Mouse (Mus musculus) kidney, postnatal 0 days (tissue): ENCODE data around the gene Serinc5. TPM values are rescaled to one million over a fixed set of nuclear protein-coding genes. Genes with fewer than 3 reads are reported as not detected.

Experiments used
- ATAC-seq: fragments of 200-750 bp; cut with Nextera tagmentation; replicated peaks from 2 replicates; pipeline ENCODE4 v1.8.0; 2017; ENCODE audit warnings: low read depth, moderate number of reproducible peaks, moderate TSS enrichment, moderate library complexity; ENCODE audit not compliant: low FRiP score
- DNase-seq: peaks from one replicate; pipeline ENCODE4 v3.0.0-alpha.2; 2016; ENCODE audit warnings: low spot score
- H3K27ac ChIP-seq: fragments of 300-500 bp; sonication (generic); 2 replicates; pipeline ENCODE4 v1.5.1; 2014; ENCODE audit warnings: mild to moderate bottlenecking
- H3K27me3 ChIP-seq: fragments of 300-500 bp; sonication (generic); 2 replicates; pipeline ENCODE4 v1.6.1; 2014; ENCODE audit warnings: low read length, mixed read lengths; ENCODE audit not compliant: insufficient read depth
- H3K36me3 ChIP-seq: fragments of 300-500 bp; sonication (generic); 2 replicates; pipeline ENCODE4 v1.6.1; 2014; ENCODE audit warnings: low read length, mixed read lengths; ENCODE audit not compliant: insufficient read depth
- H3K4me1 ChIP-seq: fragments of 300-500 bp; sonication (generic); replicated peaks from 2 replicates; pipeline ENCODE4 v1.6.1; 2014; ENCODE audit warnings: antibody characterized with exemption, low read length, mixed read lengths; ENCODE audit not compliant: insufficient read depth
- H3K4me2 ChIP-seq: fragments of 300-500 bp; sonication (generic); 2 replicates; pipeline ENCODE4 v1.6.1; 2014; ENCODE audit warnings: mild to moderate bottlenecking, low read length, moderate library complexity, mixed read lengths
- H3K4me3 ChIP-seq: fragments of 300-500 bp; sonication (generic); replicated peaks from 2 replicates; pipeline ENCODE4 v1.5.1; 2014; ENCODE audit warnings: low read depth, low read length
- H3K9ac ChIP-seq: fragments of 300-500 bp; sonication (generic); 2 replicates; pipeline ENCODE4 v1.6.1; 2014; ENCODE audit warnings: low read depth, low read length
- H3K9me3 ChIP-seq: fragments of 300-500 bp; sonication (generic); replicated peaks from 2 replicates; pipeline ENCODE4 v1.6.1; 2016; ENCODE audit warnings: low read length, inconsistent platforms, mixed read lengths
- CTCF ChIP-seq: IDR thresholded peaks from 2 replicates; pipeline ENCODE4 v1.5.1; 2016; ENCODE audit warnings: antibody characterized with exemption, low read depth, mild to moderate bottlenecking, moderate library complexity
- WGBS: fragments of 180-500 bp; shearing (Covaris S2); extraction: QIAGEN DNeasy Blood & Tissue Kit; methylation state at CpG from one replicate; pipeline ENCODE4 v1.1.7; 2014; 5-methylcytosine and 5-hydroxymethylcytosine counted together
- polyA plus RNA-seq: library from polyadenylated mRNA; unstranded; fragments of >200 nt; fragmentation: Nextera tagmentation; extraction: Ambion mirVana; gene quantifications from 2 replicates; pipeline ENCODE4 v1.2.1, GENCODE M21; 2015

The Serinc5 gene
- polyA plus RNA-seq, 1 experiment from 2014 or later, result 14.8 TPM

DNA sequence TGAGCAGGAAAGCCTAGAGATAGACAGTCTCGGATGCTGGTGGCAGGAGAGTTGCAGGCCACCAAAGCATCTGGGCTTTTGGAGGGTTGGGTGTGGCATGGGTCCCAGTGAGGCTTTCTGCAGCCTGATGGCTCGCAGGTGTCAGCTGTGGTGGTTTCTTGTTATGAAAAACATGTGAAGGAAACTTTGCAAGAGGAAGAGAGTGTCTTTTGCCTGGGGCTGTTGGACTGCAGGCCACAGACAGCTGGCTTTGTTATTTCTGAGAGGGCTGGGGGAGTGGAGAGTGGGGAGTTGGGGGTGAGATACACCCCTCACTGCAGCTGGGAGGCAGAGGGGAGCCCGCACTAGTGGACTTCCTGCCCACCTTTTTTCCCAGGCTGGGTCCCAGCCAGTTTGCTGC, 127.9 kb downstream of the Serinc5 start:
- H3K36me3 ChIP-seq, result no peaks in the 10 kb centered on the region
- DNase-seq, result no peak
- no peaks in the 10 kb centered on the region for H3K4me1 ChIP-seq
- H3K9ac ChIP-seq, result no peak overlapping the region
- no peaks in the 10 kb centered on the region for H3K27me3 ChIP-seq
- TF ChIP-seq CTCF, result no peak
- 68% methylated on average over 3 of the region's 3 CpGs for WGBS
- no peak overlapping the region for H3K4me3 ChIP-seq
- H3K27ac ChIP-seq, result no peak overlapping the region
- no peaks in the 10 kb centered on the region for H3K9me3 ChIP-seq
- H3K4me2 ChIP-seq, result no peak overlapping the region
- no peak for ATAC-seq

DNA sequence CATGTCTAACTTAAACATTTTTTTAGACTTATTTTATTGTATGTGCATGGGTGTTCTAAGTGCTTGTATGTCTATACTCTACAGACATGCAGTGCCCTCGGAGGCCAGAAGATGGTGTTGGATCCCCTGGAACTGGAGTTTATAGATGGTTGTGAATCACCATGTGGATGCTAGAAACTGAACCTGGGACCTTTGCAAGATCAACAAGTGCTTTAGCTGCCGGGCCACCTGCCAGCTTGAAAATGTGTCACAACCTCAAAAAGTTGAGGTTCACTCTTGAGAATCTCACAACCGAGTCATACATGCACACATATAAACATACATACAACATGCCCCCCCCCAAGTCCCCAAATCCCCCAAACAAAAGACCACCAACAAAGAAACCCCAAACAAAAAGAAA, 129.0 kb downstream of the Serinc5 start:
- no peak overlapping the region for H3K9ac ChIP-seq

DNA sequence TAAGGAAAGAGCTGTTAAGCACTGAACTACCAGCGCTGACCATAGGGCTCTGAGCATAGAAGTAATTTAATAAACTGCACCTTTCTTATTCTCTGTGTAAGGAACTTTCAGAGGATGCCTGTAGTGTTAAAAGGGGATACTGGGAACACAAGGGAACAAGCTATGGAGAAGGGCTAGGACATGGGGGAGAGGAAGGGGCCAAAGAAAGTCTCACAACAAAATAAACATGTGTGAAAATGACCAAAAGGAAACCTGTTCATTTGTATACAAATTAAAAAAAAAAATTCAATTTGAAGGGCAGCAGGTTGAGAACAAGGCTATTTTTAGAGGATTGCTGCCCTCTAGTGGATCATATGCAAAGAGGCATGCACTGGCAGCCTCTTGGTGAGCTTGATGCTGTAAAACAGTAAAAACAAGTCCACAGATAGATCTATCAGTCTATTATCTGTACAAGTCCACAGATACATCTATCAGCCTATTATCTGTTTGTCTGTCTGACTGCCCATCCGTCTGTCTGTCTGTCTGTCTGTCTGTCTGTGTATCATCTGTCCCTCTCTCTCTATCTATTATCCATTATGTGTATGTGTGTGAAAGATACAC, 129.9 kb downstream of the Serinc5 start:
- H3K9me3 ChIP-seq, result no peaks in the 10 kb centered on the region
- no peaks in the 10 kb centered on the region for H3K27me3 ChIP-seq
- ATAC-seq, result no peak
- no peak overlapping the region for H3K27ac ChIP-seq
- 14% methylated on average over 2 of the region's 2 CpGs for WGBS
- H3K4me1 ChIP-seq, result no peaks in the 10 kb centered on the region
- DNase-seq, result peak; percentile 90
- H3K4me3 ChIP-seq, result no peak overlapping the region
- no peak overlapping the region for H3K4me2 ChIP-seq
- TF ChIP-seq CTCF, result peak; percentile 82
- no peaks in the 10 kb centered on the region for H3K36me3 ChIP-seq
- H3K9ac ChIP-seq, result no peak overlapping the region

More for the DNA sequence above, 129.0 kb downstream of the Serinc5 start:
- Histone ChIP-seq H3K27ac (no peak overlapping the region), H3K4me2 (no peak overlapping the region), H3K36me3 (no peaks in the 10 kb centered on the region), H3K4me1 (no peaks in the 10 kb centered on the region), H3K4me3 (no peak overlapping the region), H3K9me3 (no peaks in the 10 kb centered on the region), H3K27me3 (no peaks in the 10 kb centered on the region)
- DNase-seq (no peak), ATAC-seq (no peak)
- 88% methylated on average over 3 of the region's 3 CpGs for WGBS
- 0 out of 2 replicates have a peak, but pooled peaks have one; percentile 4 for TF ChIP-seq CTCF

DNA sequence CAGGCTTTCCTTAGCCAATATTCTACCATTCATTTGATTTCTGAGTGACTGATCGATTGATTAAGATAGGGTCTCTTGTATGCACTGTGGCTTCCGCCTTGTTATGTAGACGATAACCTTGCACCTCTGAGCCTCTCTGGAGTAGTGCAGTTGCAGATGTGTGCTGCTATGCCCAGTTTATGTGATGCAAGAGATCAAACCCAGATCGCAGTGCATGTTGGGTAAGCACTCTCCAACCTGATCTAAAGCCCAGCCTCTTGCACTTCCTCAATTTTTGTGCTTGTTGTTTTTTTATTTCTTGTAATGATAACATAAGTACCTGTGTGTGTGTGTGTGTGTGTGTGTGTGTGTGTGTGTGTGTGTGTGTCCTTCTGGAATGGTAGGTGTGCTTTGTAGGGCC, 132.0 kb downstream of the Serinc5 start:
- H3K9ac ChIP-seq, result no peak overlapping the region
- TF ChIP-seq CTCF, result no peak
- no peak overlapping the region for H3K4me2 ChIP-seq
- no peak overlapping the region for H3K4me3 ChIP-seq
- no peaks in the 10 kb centered on the region for H3K36me3 ChIP-seq
- H3K9me3 ChIP-seq, result no peaks in the 10 kb centered on the region
- DNase-seq (no peak), ATAC-seq (no peak)
- H3K27me3 ChIP-seq, result no peaks in the 10 kb centered on the region
- H3K4me1 ChIP-seq, result no peaks in the 10 kb centered on the region
- no peak overlapping the region for H3K27ac ChIP-seq
- WGBS, result 91% methylated on average over 4 of the region's 4 CpGs

DNA sequence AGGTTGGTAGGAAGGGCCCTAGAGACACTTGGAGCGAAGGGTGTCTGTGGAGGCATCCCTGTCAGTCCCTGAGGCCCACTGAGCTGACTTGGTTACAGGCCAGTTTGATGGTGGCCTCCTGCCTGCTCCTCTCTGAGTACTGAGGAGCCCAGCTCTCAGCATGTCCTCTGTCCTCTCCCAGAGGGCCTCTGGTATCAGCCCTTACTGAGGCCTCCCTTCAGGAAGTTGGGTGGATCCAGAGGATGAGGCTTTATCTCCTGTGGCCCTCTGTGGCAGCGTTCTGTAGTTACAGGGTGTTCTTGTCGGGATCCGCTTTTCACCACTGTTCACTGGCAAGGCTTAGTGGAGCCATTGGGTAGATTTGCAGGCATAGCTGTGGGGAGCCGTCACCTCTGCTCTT, 132.4 kb downstream of the Serinc5 start:
- Histone ChIP-seq H3K27me3 (no peaks in the 10 kb centered on the region), H3K27ac (no peak overlapping the region), H3K9me3 (no peaks in the 10 kb centered on the region), H3K4me1 (no peaks in the 10 kb centered on the region), H3K9ac (no peak overlapping the region), H3K4me3 (no peak overlapping the region), H3K4me2 (no peak overlapping the region), H3K36me3 (no peaks in the 10 kb centered on the region)
- no peak; the same call in 1 of the 2 replicates for ATAC-seq
- DNase-seq, result no peak
- TF ChIP-seq CTCF, result no peak
- 81% methylated on average over 5 of the region's 5 CpGs for WGBS

DNA sequence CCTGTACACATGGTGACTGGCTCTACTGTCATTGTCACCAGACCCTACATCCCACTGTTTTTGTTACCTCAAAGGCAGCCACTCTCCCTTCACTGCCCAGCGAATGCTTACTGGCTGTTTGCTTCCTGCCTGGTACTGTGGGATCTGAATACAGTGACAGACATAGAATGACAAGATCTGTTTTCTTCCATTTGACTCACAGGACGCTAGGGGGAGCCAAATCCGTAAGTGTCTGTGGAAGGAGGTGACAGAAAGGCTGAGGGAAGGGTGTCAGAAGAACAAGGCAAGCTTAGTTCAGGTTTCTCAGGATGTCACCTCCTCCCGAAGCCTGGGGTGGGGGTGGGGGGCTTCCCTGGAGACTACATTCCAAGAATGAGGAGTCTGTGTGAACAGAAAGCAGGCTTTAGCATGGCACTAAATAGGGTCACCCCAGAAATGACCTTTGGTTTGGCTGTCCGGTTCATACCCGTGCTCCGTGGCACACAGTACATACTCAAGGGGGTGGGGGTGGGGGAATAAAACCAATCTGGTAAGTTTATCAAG, 140.2 kb downstream of the Serinc5 start:
- Histone ChIP-seq H3K9me3 (no peaks in the 10 kb centered on the region), H3K4me3 (no peak overlapping the region), H3K36me3 (no peaks in the 10 kb centered on the region), H3K9ac (no peak overlapping the region), H3K27ac (no peak overlapping the region), H3K27me3 (no peaks in the 10 kb centered on the region), H3K4me2 (peak overlapping the region; percentile 27), H3K4me1 (no peaks in the 10 kb centered on the region)
- ATAC-seq (peak; percentile 79), DNase-seq (peak; percentile 84)
- WGBS, result 8% methylated on average over 7 of the region's 7 CpGs
- TF ChIP-seq CTCF, result peak; percentile 93
